Mouse (Mus musculus) MEL (cell line): ENCODE results near the gene Lgals3.

Experiments used
- CHD2 ChIP-seq: IDR thresholded peaks from 2 replicates; pipeline ENCODE4 v1.6.1; 2011; ENCODE audit warnings: low read length, improper control_type of control experiment
- GATA1 ChIP-seq: IDR thresholded peaks from 2 replicates; pipeline ENCODE4 v1.6.1; 2011; ENCODE audit warnings: low read depth, low read length, improper control_type of control experiment
- POLR2A ChIP-seq, 2 experiments: IDR thresholded peaks; 2 replicates each; pipeline ENCODE4 v1.6.1; 2011 to 2012; ENCODE audit warnings: low read length in 2 of 2, mild to moderate bottlenecking in 2 of 2, control low read depth in 1 of 2, improper control_type of control experiment in 1 of 2, low read depth in 1 of 2, moderate library complexity in 1 of 2; ENCODE audit not compliant: control insufficient read depth in 1 of 2, insufficient read depth in 1 of 2, poor library complexity in 1 of 2
- RCOR1 ChIP-seq: IDR thresholded peaks from 2 replicates; pipeline ENCODE4 v1.6.1; 2012; ENCODE audit warnings: low read depth, mild to moderate bottlenecking, inconsistent platforms, low read length, improper control_type of control experiment

- TF ChIP-seq CHD2, result no peak
- TF ChIP-seq GATA1, result no peak
- no peak for TF ChIP-seq RCOR1
- TF ChIP-seq POLR2A (IDR thresholded peaks at IDR 0.05; ENCODE audit: control insufficient read depth in 1 of 2, insufficient read depth in 1 of 2, low read depth in 1 of 2, low read length in 2 of 2, poor library complexity in 1 of 2), result no peak
These were observed 15.3 kb upstream of the Lgals3 start for GRCm38 (mm10) chr14:47352272-47352671.
